Mouse (Mus musculus) thymus, postnatal 36 days (tissue): ENCODE data around the gene Slc35e4.
A peak's percentile ranks its signal among the peaks of the same experiment; 100 is the strongest.
"Not testable (repeated sequence)": the region's sequence is repeated elsewhere in the genome, so short reads cannot be mapped to it uniquely, and the experiment has no call there.

Experiments used
- DNase-seq, 2 experiments: peaks; one replicate each; pipeline ENCODE4 v3.0.0; 2022; ENCODE audit warnings: mixed read lengths in 2 of 2

Gene Slc35e4

GRCm38 (mm10) chr11:3913316-3914108 lies 952 bp downstream of the Slc35e4 start:
- peak; percentile 88 to 89 for DNase-seq

GRCm38 (mm10) chr11:3912875-3913271 lies 1.6 kb downstream of the Slc35e4 start:
- DNase-seq, result peak in 1 of 2 experiments; percentile 26

GRCm38 (mm10) chr11:3912100-3912874 lies 2.2 kb downstream of the Slc35e4 start:
- DNase-seq, result peak in 1 of 2 experiments; percentile 35

GRCm38 (mm10) chr11:3911440-3911839 lies 3.0 kb downstream of the Slc35e4 start:
- DNase-seq, result not testable (repeated sequence)

GRCm38 (mm10) chr11:3910513-3911310 lies 3.8 kb downstream of the Slc35e4 start:
- no peak for DNase-seq

DNA sequence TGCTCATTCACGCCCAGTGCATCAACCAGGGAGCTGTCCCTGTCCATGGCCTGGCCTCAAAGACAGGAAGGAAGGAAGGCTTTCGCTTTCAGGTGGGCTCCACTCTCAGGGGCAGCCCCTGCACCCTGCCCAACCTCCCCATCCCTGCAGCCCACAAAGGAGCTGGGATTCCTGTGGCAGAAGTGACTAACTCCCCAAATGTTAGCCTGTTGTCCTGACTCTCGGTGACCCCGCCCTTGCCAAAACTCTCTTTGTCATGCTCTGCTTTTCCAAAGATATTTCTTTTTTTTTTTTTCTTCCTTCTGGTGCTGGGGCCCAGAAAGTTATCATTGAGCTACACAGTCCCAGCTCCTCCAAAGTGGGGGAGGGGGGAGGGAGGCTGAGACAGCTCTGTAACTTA lies 5.2 kb downstream of the Slc35e4 start:
- DNase-seq, result no peak

GRCm38 (mm10) chr11:3905446-3905845 lies 9.0 kb downstream of the Slc35e4 start:
- DNase-seq, result no peak

GRCm38 (mm10) chr11:3904673-3905072 lies 9.8 kb downstream of the Slc35e4 start:
- no peak for DNase-seq

DNA sequence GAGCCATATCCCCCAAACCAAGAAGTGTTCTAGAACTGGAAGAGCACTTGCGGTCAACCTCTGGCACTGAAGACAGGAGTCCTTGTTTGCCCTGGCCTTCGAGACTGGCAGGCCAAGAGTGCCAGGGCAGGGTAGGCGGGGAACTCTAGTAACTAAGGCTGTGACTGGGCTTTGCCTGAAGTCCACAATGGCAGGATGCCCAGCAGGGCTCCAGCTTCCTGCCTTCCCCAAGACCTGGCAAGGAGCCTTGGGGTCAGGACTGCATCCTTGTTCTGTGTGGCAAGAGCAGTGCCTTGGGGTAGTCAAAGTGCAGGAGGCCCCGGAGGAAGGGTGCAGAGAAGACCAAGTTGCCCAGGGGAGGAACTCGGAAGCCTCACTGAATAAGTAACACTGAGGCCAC lies 11.4 kb downstream of the Slc35e4 start:
- no peak for DNase-seq

DNA sequence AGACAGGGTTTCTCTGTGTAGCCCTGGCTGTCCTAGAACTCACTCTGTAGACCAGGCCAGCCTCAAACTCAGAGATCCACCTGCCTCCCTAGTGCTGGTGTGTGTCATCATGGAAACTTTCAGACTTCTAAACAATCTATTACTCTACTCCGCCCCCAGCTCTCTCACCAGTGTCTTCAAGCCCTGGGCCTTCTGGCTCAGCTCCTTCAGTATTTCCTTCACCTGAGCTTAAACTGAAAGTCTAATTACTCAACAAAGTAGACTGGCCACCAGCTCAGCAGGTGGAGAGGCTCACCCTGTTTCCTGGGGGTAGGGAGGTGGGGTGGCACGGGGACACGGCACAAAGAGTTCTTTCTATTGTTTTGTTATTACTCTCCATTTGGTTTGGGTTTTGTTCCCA lies 11.9 kb downstream of the Slc35e4 start:
- no peak for DNase-seq

DNA sequence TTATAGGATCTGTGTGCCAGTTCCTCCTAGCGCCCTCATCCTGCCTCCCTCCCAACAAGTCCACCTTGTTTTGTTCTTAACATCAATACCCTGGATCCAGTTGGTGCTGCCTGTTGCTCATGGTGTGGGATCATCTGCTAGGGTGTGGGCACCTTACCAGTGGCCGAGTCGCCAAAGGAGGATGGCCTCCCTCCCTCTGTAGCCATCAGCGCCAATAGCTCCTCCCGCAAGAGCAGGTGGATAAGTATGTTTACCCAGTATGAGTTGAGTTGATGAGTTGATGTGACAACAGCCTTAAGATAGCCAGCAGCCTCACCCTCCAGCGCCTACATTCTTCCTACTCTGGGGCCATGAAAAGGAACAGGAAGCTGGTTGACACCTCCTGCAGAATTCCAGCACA lies 14.2 kb downstream of the Slc35e4 start:
- DNase-seq, result no peak

- DNase-seq, result no peak
Observed at GRCm38 (mm10) chr11:3895933-3896332, 18.5 kb downstream of the Slc35e4 start.

DNA sequence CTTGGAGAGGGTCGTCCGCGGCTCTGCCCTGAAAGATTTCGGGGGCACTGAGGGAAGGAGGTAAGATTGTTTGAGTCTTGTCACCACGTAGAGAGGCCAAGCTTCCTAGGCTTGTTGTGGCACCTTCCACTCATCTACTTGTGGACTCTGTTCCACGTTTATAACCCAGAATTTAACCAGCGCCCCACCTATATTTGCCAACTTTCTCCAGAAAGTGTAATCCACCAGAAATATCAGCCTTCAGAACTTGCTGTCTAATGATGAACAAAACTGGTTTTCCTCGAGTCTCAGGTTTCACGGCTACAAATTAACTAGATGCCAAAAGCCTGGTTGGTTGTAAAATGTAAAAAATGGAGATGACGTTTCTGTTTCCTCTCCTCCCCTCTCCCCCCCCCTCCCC lies 19.0 kb downstream of the Slc35e4 start:
- no peak for DNase-seq

- peak; percentile 83 to 86 for DNase-seq
Observed at GRCm38 (mm10) chr11:3894406-3895281, 19.8 kb downstream of the Slc35e4 start, which contains the start of the genes 4921536K21Rik and Dusp18. Gene 4921536K21Rik, minus strand, starts transcription at chr11:3895098. Gene Dusp18, plus strand, starts transcription at chr11:3895240.

DNA sequence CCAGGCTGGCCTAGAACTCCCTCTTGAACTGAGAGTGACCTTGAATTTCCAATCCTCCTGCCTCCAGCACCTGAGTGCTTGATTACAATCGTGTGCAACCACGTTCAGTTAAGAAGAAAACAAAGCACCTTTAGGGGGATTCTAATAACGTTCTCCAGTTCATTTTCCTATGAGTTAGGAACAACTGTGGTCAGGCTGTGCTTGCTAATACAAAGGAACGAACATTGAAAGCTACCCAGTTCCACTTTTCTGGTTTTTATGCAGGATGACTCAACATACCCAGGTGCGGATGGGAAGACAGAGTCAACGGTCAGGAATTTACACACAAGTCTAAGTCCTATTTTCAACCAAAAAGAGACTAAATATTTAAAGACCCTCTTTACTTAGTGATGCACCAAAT lies 20.5 kb downstream of the Slc35e4 start:
- DNase-seq, result no peak

DNA sequence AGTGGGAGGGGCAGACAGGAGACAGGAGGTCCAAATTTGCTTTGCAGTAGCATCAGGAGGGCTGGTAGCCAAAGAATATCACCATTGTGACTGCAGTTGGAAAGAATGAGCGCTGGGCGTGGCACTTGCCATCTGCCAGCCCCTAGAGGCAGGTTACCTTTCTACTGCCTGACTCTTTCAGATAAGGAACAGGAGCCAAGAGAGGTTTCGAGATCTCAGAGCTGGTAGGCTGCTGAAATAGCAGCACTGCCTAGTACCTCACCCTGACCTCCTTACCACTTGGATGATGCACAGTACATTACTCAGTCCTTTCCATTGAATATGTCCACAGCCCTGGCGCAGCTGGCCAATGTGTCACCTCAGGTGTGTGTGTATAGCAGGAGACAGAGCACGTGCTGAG lies 27.1 kb downstream of the Slc35e4 start:
- no peak for DNase-seq

GRCm38 (mm10) chr11:3883711-3884110 lies 30.8 kb downstream of the Slc35e4 start:
- no peak for DNase-seq

DNA sequence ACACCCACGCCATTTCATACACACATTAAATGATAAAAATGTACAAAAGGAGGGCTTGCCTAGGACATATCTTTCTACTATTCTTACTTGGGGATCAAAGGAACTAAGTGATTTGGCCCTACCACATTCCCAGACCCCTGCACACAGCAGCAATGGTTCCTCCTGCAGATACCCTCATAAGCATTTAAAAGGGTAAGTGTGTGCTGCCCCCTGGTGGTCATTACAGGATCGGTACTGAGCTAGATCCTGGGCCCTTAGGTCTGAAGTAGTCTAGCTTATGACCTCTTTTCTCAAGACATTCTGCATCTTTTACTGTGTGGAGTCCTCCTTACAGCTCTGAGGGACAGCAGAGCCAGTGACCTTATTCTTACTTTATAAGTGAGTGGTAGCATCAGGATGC lies 34.6 kb downstream of the Slc35e4 start:
- peak; percentile 54 to 66 for DNase-seq

GRCm38 (mm10) chr11:3878660-3879059 lies 35.8 kb downstream of the Slc35e4 start:
- DNase-seq, result peak in 1 of 2 experiments; percentile 18

DNA sequence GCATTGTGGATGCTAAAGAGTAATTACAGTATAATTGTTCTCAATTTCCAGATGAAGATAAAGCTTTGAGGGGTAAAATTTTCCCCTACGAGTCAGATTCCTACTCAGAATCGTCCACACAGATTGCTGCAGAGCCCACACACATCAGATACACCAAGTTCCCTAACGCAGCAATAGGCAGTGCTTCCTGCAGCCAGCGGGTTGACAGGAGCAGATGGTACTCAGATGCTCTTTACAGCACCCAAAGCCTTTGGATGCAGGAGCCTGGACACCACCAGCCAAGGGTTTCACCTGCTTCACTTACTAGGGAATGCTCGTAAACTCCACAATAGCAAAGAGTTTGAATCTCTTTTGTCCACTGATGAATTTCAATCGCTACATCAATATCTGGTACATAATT lies 38.0 kb downstream of the Slc35e4 start:
- no peak for DNase-seq

- no peak for DNase-seq
Observed at GRCm38 (mm10) chr11:3864343-3864742, 50.1 kb downstream of the Slc35e4 start.
